Mouse (Mus musculus): ENCODE measurements around the gene Tigd3.
A peak's percentile ranks its signal among the peaks of the same experiment; 100 is the strongest.

The Tigd3 gene

GRCm38 (mm10) chr19:5894002-5894678 lies at the start of gene Tigd3:
Gene Tigd3 (minus strand): TSS chr19:5894149.
- peak; percentile 97 for DNase-seq (ENCODE audit: low spot score in 2 of 2)

- DNase-seq (ENCODE audit: low spot score in 2 of 2): no peak
Observed at GRCm38 (mm10) chr19:5943404-5943803, 49.5 kb upstream of the Tigd3 start.

GRCm38 (mm10) chr19:5942581-5942980 lies 48.6 kb upstream of the Tigd3 start:
- no peak for DNase-seq (ENCODE audit: low spot score in 2 of 2)

GRCm38 (mm10) chr19:5940656-5941055 lies 46.7 kb upstream of the Tigd3 start:
- no peak for DNase-seq (ENCODE audit: low spot score in 2 of 2)

GRCm38 (mm10) chr19:5940173-5940572 lies 46.2 kb upstream of the Tigd3 start:
- no peak for DNase-seq (ENCODE audit: low spot score in 2 of 2)

- no peak for DNase-seq (ENCODE audit: low spot score in 2 of 2)
Observed at GRCm38 (mm10) chr19:5939715-5940114, 45.8 kb upstream of the Tigd3 start.

- DNase-seq (ENCODE audit: low spot score in 2 of 2): no peak
Observed at GRCm38 (mm10) chr19:5938516-5938915, 44.6 kb upstream of the Tigd3 start.

GRCm38 (mm10) chr19:5937836-5938406 lies 44.0 kb upstream of the Tigd3 start:
- no peak for DNase-seq (ENCODE audit: low spot score in 2 of 2)

- DNase-seq (ENCODE audit: low spot score in 2 of 2): no peak
Observed at GRCm38 (mm10) chr19:5937095-5937835, 43.3 kb upstream of the Tigd3 start.

- no peak for DNase-seq (ENCODE audit: low spot score in 2 of 2)
Observed at GRCm38 (mm10) chr19:5935691-5936090, 41.7 kb upstream of the Tigd3 start.

- no peak for DNase-seq (ENCODE audit: low spot score in 2 of 2)
Observed at GRCm38 (mm10) chr19:5935266-5935665, 41.3 kb upstream of the Tigd3 start.

- no peak for DNase-seq (ENCODE audit: low spot score in 2 of 2)
Observed at GRCm38 (mm10) chr19:5929634-5930596, 36.0 kb upstream of the Tigd3 start.

- DNase-seq (ENCODE audit: low spot score in 2 of 2): no peak
Observed at GRCm38 (mm10) chr19:5928546-5928945, 34.6 kb upstream of the Tigd3 start.

- DNase-seq (ENCODE audit: low spot score in 2 of 2): no peak
Observed at GRCm38 (mm10) chr19:5928104-5928503, 34.2 kb upstream of the Tigd3 start.

GRCm38 (mm10) chr19:5927532-5927931 lies 33.6 kb upstream of the Tigd3 start:
- DNase-seq (ENCODE audit: low spot score in 2 of 2): no peak

- DNase-seq (ENCODE audit: low spot score in 2 of 2): no peak
Observed at GRCm38 (mm10) chr19:5927026-5927425, 33.1 kb upstream of the Tigd3 start.

- no peak for DNase-seq (ENCODE audit: low spot score in 2 of 2)
Observed at GRCm38 (mm10) chr19:5925311-5925855, 31.4 kb upstream of the Tigd3 start.

- peak; percentile 91 to 92 for DNase-seq (ENCODE audit: low spot score in 2 of 2)
Observed at GRCm38 (mm10) chr19:5924713-5925093, 30.8 kb upstream of the Tigd3 start, which contains the start of gene Cdc42ep2. Gene Cdc42ep2 (minus strand): TSS chr19:5924816.

GRCm38 (mm10) chr19:5923990-5924712 lies 30.2 kb upstream of the Tigd3 start:
- peak; percentile 92 to 93 for DNase-seq (ENCODE audit: low spot score in 2 of 2)

- DNase-seq (ENCODE audit: low spot score in 2 of 2): no peak
Observed at GRCm38 (mm10) chr19:5922963-5923362, 29.0 kb upstream of the Tigd3 start.

Measured in right cerebral cortex, adult 2 months (tissue).